Comparison of ENCODE assay signal across 8 mouse cellular contexts in the genomic region with DNA sequence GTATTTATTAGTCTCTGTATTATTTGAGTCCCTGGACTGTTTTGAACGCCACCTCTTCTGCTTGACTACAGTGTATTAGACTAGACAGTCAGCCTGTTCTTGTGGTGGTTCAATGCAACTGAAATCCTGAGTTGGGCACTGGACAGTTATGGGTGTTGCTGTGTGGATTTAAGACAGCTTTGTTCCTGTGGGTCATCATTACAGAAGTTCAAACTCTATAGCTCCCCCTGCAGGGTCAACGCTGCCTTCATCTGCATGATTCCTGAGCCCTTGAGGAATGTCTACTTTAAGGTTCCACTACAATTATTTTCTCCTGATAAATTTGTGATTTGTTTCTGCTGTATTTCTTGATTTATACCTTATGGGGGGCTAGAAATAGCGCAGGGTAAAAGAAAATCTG.
A peak's percentile ranks its signal among the peaks of the same experiment; 100 is the strongest.
DNase-seq lines count a peak whose midpoint lies in the region; ATAC-seq lines count a peak whose summit lies in the region.

No protein-coding gene starts in this region.

- peak; percentile 1 for DNase-seq in kidney, adult 11 months
- DNase-seq in ES-CJ7 (ENCODE audit: low read depth, low spot score): peak; percentile 56
- DNase-seq in adrenal gland, postnatal 25 days: peak; percentile 37
- peak; percentile 33 for DNase-seq in kidney, postnatal 10 days
- no peak for DNase-seq in thymus, postnatal 36 days
- no peak for DNase-seq in heart, adult 9 months (ENCODE audit: low spot score in 2 of 2)

- H3K27ac ChIP-seq in kidney, embryonic 14.5 days (ENCODE audit: low read depth, low read length): no peak overlapping the region
- H3K27ac ChIP-seq in forebrain, embryonic 15.5 days (replicated peaks): no peak overlapping the region

- no peaks in the 10 kb centered on the region for H3K4me1 ChIP-seq in kidney, embryonic 14.5 days (ENCODE audit: control insufficient read depth, insufficient read depth, low read length)
- no peaks in the 10 kb centered on the region for H3K4me1 ChIP-seq in forebrain, embryonic 15.5 days

- no peak for ATAC-seq in kidney, embryonic 14.5 days (ENCODE audit: low FRiP score, low TSS enrichment)
- ATAC-seq in forebrain, embryonic 15.5 days (replicated peaks): no peak

- H3K36me3 ChIP-seq in kidney, embryonic 14.5 days (ENCODE audit: control insufficient read depth, insufficient read depth, low read length): no peaks in the 10 kb centered on the region
- H3K36me3 ChIP-seq in forebrain, embryonic 15.5 days: no peaks in the 10 kb centered on the region

- H3K27me3 ChIP-seq in kidney, embryonic 14.5 days (ENCODE audit: control insufficient read depth, insufficient read depth, low read length): no peaks in the 10 kb centered on the region
- H3K27me3 ChIP-seq in forebrain, embryonic 15.5 days: no peaks in the 10 kb centered on the region

- H3K9ac ChIP-seq in kidney, embryonic 14.5 days (ENCODE audit: low read depth, low read length): no peak overlapping the region
- no peak overlapping the region for H3K9ac ChIP-seq in forebrain, embryonic 15.5 days (replicated peaks)

- 61% methylated on average over 3 of the region's 3 CpGs for WGBS in kidney, embryonic 14.5 days
- 65% methylated on average over 3 of the region's 3 CpGs for WGBS in forebrain, embryonic 15.5 days

- no peak overlapping the region for H3K4me2 ChIP-seq in kidney, embryonic 14.5 days (replicated peaks; ENCODE audit: low read depth, low read length)
- H3K4me2 ChIP-seq in forebrain, embryonic 15.5 days (replicated peaks): no peak overlapping the region

- H3K4me3 ChIP-seq in kidney, embryonic 14.5 days (ENCODE audit: low read length): no peak overlapping the region
- H3K4me3 ChIP-seq in forebrain, embryonic 15.5 days: no peak overlapping the region

- no peaks in the 10 kb centered on the region for H3K9me3 ChIP-seq in kidney, embryonic 14.5 days (ENCODE audit: control insufficient read depth, low read length)
- H3K9me3 ChIP-seq in forebrain, embryonic 15.5 days: no peaks in the 10 kb centered on the region

Comparison
In these comparisons a context has a peak if more than half of its experiments do, and no peak if none do; other contexts are left out.
1. DNase-seq: peak in kidney, adult 11 months (single experiment), ES-CJ7 (single experiment), adrenal gland, postnatal 25 days (single experiment) and kidney, postnatal 10 days (single experiment); none in thymus, postnatal 36 days (0 of 2) and heart, adult 9 months (0 of 2).